Mouse (Mus musculus): ENCODE data around the gene Trh. TPM values are rescaled to one million over a fixed set of nuclear protein-coding genes. Genes with fewer than 3 reads are reported as not detected.

The Trh gene
- total and polyA plus RNA-seq, 3 experiments = not detected

- TF ChIP-seq MXI1 (IDR thresholded peaks at IDR 0.05; ENCODE audit: low read depth, low read length) = peak; percentile 79
- TF ChIP-seq RCOR1 (IDR thresholded peaks at IDR 0.05; ENCODE audit: low read depth, low read length) = no peak
- peak; percentile 66 for TF ChIP-seq NELFE (IDR thresholded peaks at IDR 0.05; ENCODE audit: low read depth, low read length)
Observed at GRCm38 (mm10) chr6:92214773-92215449, 29.5 kb downstream of the Trh start, which contains the start of gene Rbsn (continued).

- H3K4me3 ChIP-seq (ENCODE audit: control insufficient read depth in 1 of 2, insufficient read depth in 1 of 2, low read depth in 2 of 2, low read length in 2 of 2) = peak overlapping the region; percentile 73 to 77
- H3K9ac ChIP-seq (ENCODE audit: control insufficient read depth, low read depth, low read length, poor library complexity, severe bottlenecking) = peak overlapping the region; percentile 84
- DNase-seq (ENCODE audit: low read depth, low spot score) = peak; percentile 52
- H3K27ac ChIP-seq (ENCODE audit: control insufficient read depth, low read depth, low read length) = peak overlapping the region; percentile 53
- H3K36me3 ChIP-seq (ENCODE audit: control insufficient read depth in 1 of 2, insufficient read depth in 2 of 2, low read length in 2 of 2) = peaks cover 3 to 10% of the 10 kb centered on the region in 2 experiments
- no peaks in the 10 kb centered on the region for H3K9me3 ChIP-seq (replicated peaks; ENCODE audit: insufficient read depth, low read length)
- peaks cover 20% of the 10 kb centered on the region for H3K79me2 ChIP-seq (ENCODE audit: control insufficient read depth, insufficient read depth, low read length, poor library complexity)
- peaks cover 4 to 6% of the 10 kb centered on the region in 2 experiments; a peak in 3 of 4 replicates for H3K4me1 ChIP-seq (ENCODE audit: control insufficient read depth in 1 of 2, insufficient read depth in 2 of 2, low read length in 2 of 2)
- H3K27me3 ChIP-seq (ENCODE audit: control insufficient read depth in 1 of 2, insufficient read depth in 2 of 2, low read length in 2 of 2) = no peaks in the 10 kb centered on the region
- TF ChIP-seq MAZ (IDR thresholded peaks at IDR 0.05; ENCODE audit: low read depth, low read length) (no peak), HCFC1 (IDR thresholded peaks at IDR 0.05; ENCODE audit: low read depth, low read length) (no peak), JUND (IDR thresholded peaks at IDR 0.05; ENCODE audit: low read depth, low read length) (no peak), MYC (IDR thresholded peaks at IDR 0.05; ENCODE audit: low read depth, low read length) (peak; percentile 73), E2F4 (IDR thresholded peaks at IDR 0.05; ENCODE audit: borderline replicate concordance, low read depth, low read length) (peak; percentile 18; the same call in 1 of the 2 replicates), NELFE (IDR thresholded peaks at IDR 0.05; ENCODE audit: low read depth, low read length) (no peak), CHD1 (IDR thresholded peaks at IDR 0.05; ENCODE audit: low read depth, low read length) (0 out of 2 replicates have a peak, but pooled peaks have one; percentile 31), POLR2AphosphoS2 (IDR thresholded peaks at IDR 0.05; ENCODE audit: low read length) (no peak), TAL1 (IDR thresholded peaks at IDR 0.05; ENCODE audit: low read length) (no peak), MEF2A (IDR thresholded peaks at IDR 0.05; ENCODE audit: extremely low read depth, insufficient replicate concordance, low read depth, low read length, poor library complexity, severe bottlenecking) (0 out of 2 replicates have a peak, but pooled peaks have one; percentile 12), RCOR1 (IDR thresholded peaks at IDR 0.05; ENCODE audit: low read depth, low read length) (no peak), TCF12 (IDR thresholded peaks at IDR 0.05; ENCODE audit: low read depth, low read length) (no peak)
Observed at GRCm38 (mm10) chr6:92214055-92214772, 30.2 kb downstream of the Trh start.

GRCm38 (mm10) chr6:92199414-92199813 lies 45.0 kb downstream of the Trh start:
- DNase-seq (ENCODE audit: low read depth, low spot score) = no peak
- no peaks in the 10 kb centered on the region for H3K9me3 ChIP-seq (replicated peaks; ENCODE audit: insufficient read depth, low read length)

More at GRCm38 (mm10) chr6:92199414-92199813, 45.0 kb downstream of the Trh start:
- no peak overlapping the region for H3K4me3 ChIP-seq (ENCODE audit: control insufficient read depth in 1 of 2, insufficient read depth in 1 of 2, low read depth in 2 of 2, low read length in 2 of 2)
- H3K36me3 ChIP-seq (ENCODE audit: control insufficient read depth in 1 of 2, insufficient read depth in 2 of 2, low read length in 2 of 2) = peaks cover 0 to 20% of the 10 kb centered on the region in 2 experiments; a peak in 2 of 4 replicates
- H3K79me2 ChIP-seq (ENCODE audit: control insufficient read depth, insufficient read depth, low read length, poor library complexity) = no peaks in the 10 kb centered on the region
- TF ChIP-seq CTCF (IDR thresholded peaks at IDR 0.05 in 2 of 3, conservative IDR thresholded peaks at IDR 0.05 in 1 of 3; ENCODE audit: control insufficient read depth in 1 of 3, insufficient read depth in 1 of 3, low read depth in 2 of 3, low read length in 3 of 3, poor library complexity in 1 of 3, severe bottlenecking in 1 of 3) = no peak
- TF ChIP-seq JUND (IDR thresholded peaks at IDR 0.05; ENCODE audit: low read depth, low read length) = no peak
- TF ChIP-seq CHD1 (IDR thresholded peaks at IDR 0.05; ENCODE audit: low read depth, low read length) = no peak
- no peak for TF ChIP-seq E2F4 (IDR thresholded peaks at IDR 0.05; ENCODE audit: borderline replicate concordance, low read depth, low read length)
- TF ChIP-seq RCOR1 (IDR thresholded peaks at IDR 0.05; ENCODE audit: low read depth, low read length) = no peak
- no peak for TF ChIP-seq MAX (IDR thresholded peaks at IDR 0.05; ENCODE audit: low read length)
- TF ChIP-seq MAFK (IDR thresholded peaks at IDR 0.05; ENCODE audit: borderline replicate concordance, low read depth, low read length) = no peak
- no peak for TF ChIP-seq ELF1 (IDR thresholded peaks at IDR 0.05; ENCODE audit: low read depth, low read length)
- TF ChIP-seq SIN3A (IDR thresholded peaks at IDR 0.05; ENCODE audit: low read length) = no peak
- no peak for TF ChIP-seq HCFC1 (IDR thresholded peaks at IDR 0.05; ENCODE audit: low read depth, low read length)
- no peak for TF ChIP-seq ZNF384 (IDR thresholded peaks at IDR 0.05; ENCODE audit: low read depth, low read length)
- no peak for TF ChIP-seq TCF12 (IDR thresholded peaks at IDR 0.05; ENCODE audit: low read depth, low read length)
- no peak for TF ChIP-seq USF2 (IDR thresholded peaks at IDR 0.05; ENCODE audit: borderline replicate concordance in 1 of 2, insufficient read depth in 1 of 2, low read depth in 1 of 2, low read length in 2 of 2)
- no peak for TF ChIP-seq EP300 (IDR thresholded peaks at IDR 0.05; ENCODE audit: low read depth in 1 of 2, low read length in 2 of 2)
- TF ChIP-seq NELFE (IDR thresholded peaks at IDR 0.05; ENCODE audit: low read depth, low read length) = no peak
- no peak for TF ChIP-seq BHLHE40 (IDR thresholded peaks at IDR 0.05; ENCODE audit: borderline replicate concordance, low read depth, low read length)
- TF ChIP-seq CHD2 (IDR thresholded peaks at IDR 0.05; ENCODE audit: low read length) = no peak
- TF ChIP-seq ETS1 (IDR thresholded peaks at IDR 0.05; ENCODE audit: low read depth, low read length) = no peak
- no peak for TF ChIP-seq POLR2A (IDR thresholded peaks at IDR 0.05; ENCODE audit: control insufficient read depth in 1 of 2, insufficient read depth in 1 of 2, low read depth in 1 of 2, low read length in 2 of 2, poor library complexity in 1 of 2)
- H3K4me1 ChIP-seq (ENCODE audit: control insufficient read depth in 1 of 2, insufficient read depth in 2 of 2, low read length in 2 of 2) = no peaks in the 10 kb centered on the region
- H3K9ac ChIP-seq (ENCODE audit: control insufficient read depth, low read depth, low read length, poor library complexity, severe bottlenecking) = no peak overlapping the region
- no peaks in the 10 kb centered on the region for H3K27me3 ChIP-seq (ENCODE audit: control insufficient read depth in 1 of 2, insufficient read depth in 2 of 2, low read length in 2 of 2)
- no peak overlapping the region for H3K27ac ChIP-seq (ENCODE audit: control insufficient read depth, low read depth, low read length)
